Mouse (Mus musculus) retina, postnatal 7 days (tissue): ENCODE measurements at regions not wholly inside any gene's neighbourhood (a gene's known extent, or its start where the extent isn't known, plus 50 kb on each side); places are given as distances from the start of the nearest gene placed in this dataset.
"Not testable (repeated sequence)": the region's sequence is repeated elsewhere in the genome, so short reads cannot be mapped to it uniquely, and the experiment has no call there.

Experiments
- DNase-seq: peaks from one replicate; pipeline ENCODE4 v3.0.0-alpha.2; 2012; ENCODE audit warnings: low read depth, low spot score

DNA sequence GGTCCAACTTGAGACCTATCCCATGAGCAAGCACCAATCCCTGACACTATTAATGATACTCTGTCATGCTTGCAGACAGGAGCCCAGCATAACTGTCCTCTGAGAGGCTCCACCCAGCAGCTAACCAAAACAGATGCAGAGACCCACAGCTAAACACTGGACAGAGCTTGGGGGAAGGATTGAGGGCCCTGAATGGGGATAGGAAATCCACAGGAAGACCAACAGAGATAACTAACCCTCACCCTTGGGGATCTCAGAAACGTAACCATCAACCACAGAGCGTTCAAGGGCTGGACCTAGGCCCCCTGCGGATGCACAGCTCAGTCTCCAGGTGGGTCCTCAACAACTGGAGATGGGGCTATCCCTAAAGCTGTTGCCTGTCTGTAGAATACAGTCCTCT, 93.7 kb downstream of the Cd24a start:
- DNase-seq: no peak

- DNase-seq: no peak
These were observed 94.4 kb downstream of the Cd24a start for GRCm38 (mm10) chr10:43672490-43672889.

- no peak for DNase-seq
These were observed 96.7 kb downstream of the Cd24a start for GRCm38 (mm10) chr10:43674749-43675148.

- not testable (repeated sequence) for DNase-seq
These were observed 97.4 kb downstream of the Cd24a start for GRCm38 (mm10) chr10:43675495-43675894.

GRCm38 (mm10) chr10:43676289-43676688, 98.2 kb downstream of the Cd24a start:
- DNase-seq: no peak

- DNase-seq: no peak
These were observed 106.4 kb downstream of the Cd24a start for GRCm38 (mm10) chr10:43684247-43685033.

- no peak for DNase-seq
These were observed 111.3 kb downstream of the Cd24a start for GRCm38 (mm10) chr10:43689161-43689913.

DNA sequence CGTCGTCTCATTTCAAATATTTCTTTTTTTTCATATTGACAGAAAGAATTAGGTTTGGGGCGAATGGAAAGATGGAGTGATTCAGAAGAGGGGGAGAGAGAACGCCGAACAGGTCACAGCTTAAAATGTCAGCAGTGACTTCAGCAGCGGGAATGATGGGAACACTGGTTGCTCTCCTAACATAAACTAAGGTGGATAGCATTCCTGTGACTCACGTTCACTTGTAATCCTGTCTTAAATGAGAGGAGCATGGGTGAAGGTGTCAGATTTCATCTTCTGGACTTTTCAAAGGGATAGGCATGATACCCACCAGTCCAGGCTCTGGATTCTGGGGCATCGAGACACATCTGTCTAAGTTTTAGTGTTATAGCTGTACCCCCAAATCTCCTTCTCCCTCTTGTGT, 111.8 kb downstream of the Cd24a start:
- DNase-seq: no peak

- no peak for DNase-seq
These were observed 115.9 kb downstream of the Cd24a start for GRCm38 (mm10) chr10:43693974-43694373.

DNA sequence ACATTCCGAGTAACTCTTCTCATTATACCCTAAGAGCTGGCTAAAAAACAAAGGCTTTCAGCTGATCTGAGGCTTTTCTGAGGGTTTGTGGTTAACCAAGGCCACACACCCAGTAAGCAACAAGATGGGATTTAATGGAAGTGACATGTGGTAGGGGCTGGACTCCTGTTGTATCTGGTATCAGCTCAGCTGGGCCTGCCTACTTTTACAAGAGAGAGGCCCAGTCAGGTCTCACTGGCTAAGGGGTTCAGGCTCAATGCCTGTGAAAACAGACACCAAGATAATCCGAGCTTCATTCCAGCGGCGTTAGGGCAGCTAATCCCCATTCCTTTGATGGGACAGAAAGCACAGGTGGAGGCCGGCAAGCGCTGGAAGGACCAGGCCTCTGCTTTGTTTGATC, 116.4 kb downstream of the Cd24a start:
- DNase-seq: no peak

DNA sequence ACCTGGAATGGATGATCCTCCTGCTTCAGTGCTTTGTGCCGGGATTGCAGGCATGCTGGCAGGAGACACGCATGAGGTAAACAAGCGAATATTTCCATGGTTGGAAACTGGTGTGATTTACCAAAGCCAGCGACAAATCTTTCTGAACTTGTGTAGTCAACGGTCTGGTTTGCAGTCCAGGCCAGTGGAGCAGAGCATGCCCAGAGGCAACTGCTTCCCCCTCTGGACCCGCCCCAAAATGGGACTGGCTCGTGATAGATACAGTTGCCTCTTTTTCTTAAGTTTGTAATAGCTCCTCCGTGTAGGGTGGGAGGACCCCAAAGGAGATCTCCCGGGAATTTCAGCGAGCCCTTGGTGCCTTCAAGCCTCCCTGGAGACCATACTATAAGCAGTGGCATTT, 117.4 kb downstream of the Cd24a start:
- no peak for DNase-seq

DNA sequence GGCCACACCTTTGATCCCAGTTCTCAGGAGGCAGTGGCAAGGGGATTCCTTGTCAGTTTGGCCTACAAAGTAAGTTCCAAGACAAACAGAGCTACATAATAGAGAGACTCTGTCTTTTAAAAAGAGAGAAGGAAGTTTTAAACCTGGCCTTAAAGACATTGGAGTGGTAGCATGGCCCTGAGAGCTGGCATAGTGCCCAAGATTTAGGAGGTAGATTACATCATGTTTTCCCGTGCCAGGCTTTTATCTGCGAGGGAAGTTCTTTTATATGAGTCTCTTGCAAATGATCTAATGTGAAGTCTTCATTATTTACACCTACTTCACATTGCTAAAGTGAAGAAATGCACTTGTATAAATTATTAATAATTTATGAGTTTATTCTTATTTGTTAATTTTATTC, 119.8 kb downstream of the Cd24a start:
- DNase-seq: no peak

DNA sequence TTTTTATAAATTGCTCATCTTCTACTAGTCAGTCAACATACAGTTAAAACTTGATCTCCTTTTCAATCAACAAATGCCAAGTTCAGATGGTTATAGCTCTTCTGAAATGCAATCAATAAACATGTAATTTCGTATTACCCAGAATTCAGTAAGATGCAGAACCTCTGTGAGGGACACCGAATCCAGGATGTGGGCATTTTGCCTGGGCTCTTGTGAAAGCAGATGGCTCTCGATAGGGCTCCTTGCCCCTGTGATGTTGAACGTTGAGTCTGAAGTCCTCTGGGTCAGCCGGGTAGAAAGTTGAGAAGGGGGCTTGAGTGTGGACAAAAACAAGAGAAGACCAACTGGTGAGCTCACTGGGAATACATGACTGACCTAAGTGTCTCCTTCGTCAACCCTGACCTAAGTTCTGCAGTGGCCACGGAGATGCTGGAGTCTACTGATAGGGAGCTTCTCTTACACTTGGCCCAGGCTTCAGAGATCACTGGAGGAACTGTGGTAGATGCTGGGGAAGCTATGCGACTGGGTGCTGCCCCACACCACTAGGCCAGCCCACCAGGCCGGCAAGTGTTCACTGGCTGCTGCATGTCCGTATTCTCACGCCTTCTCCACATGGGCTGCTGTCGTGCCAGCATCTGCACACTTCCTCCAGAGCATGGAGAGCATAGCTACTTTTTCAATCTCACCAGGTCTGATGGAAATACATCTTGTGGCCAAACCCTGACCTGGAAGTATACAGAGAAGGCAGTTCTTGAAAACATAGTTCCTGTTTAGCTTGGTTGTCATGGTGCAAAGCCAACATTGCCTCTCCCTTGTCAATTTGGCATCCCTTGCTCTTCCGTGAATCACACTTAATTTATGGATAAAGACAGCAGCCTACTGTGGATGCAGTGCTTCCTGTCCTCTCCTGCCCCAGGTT, 122.5 kb downstream of the Cd24a start:
- DNase-seq: no peak

GRCm38 (mm10) chr10:43702895-43703294, 124.8 kb downstream of the Cd24a start:
- DNase-seq: no peak

GRCm38 (mm10) chr10:43706001-43706988, 128.2 kb downstream of the Cd24a start:
- DNase-seq: no peak

DNA sequence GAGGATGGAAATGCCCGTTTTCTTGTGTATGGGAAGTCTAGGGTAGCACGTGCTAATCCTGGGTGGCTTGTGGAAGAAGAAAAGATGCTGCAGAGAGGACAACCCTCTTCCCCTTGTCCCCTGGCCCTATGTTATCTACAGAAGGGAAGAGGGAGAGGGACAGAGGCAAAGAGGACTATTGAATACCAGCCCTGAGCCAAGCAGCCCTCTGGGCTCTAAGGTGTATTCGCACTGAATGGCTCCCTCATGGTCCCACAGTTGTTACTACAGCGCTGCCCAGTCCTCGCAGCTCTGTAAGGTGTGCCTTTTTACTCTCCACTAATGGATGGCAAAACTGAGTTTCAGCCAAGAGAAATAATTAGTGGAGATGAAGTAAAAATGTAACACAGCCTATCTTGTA, 128.9 kb downstream of the Cd24a start:
- no peak for DNase-seq

- no peak for DNase-seq
These were observed 129.8 kb downstream of the Cd24a start for GRCm38 (mm10) chr10:43707821-43708373.

DNA sequence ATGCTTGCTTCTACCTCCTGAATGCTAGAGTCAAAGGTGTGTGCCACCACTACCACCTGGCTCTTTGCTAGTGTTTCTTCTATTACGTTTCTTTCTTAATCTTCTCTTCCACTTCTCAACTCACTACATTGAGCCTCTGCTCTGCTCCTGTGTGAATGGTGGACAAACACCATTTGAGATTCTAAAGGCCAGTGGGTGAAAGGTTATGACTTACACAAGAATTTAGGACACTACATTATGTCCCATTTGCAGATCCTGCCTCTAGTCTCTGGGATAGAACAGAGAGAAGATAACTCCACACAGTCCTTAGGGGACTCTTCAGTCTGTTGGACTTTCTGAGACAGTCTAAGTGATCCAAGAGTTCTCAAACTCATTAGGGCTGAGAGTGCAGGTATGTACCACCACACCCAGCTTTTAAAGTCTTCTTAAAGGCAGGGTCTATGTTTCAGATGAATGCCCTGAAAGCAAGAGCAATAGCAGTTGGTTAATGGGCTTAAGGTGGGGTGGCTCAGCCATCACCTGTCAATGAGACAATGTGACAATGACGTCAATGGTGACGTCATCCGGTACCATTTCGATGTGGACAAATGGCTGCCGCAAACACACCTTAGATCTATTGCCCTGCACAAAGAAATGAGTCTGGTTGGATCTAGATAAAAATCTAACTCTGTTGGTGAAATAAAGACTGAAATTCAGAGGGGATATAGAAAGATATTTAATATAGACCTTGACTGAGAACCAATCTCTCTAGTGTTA, 131.4 kb downstream of the Cd24a start:
- DNase-seq: no peak

- no peak for DNase-seq
These were observed 132.3 kb downstream of the Cd24a start for GRCm38 (mm10) chr10:43710186-43710885.
